Mouse (Mus musculus) midbrain, embryonic 14.5 days (tissue): ENCODE measurements around the gene Gm10198. TPM values are rescaled to one million over a fixed set of nuclear protein-coding genes. Genes with fewer than 3 reads are reported as not detected.

ENCODE experiments used
- ATAC-seq: fragments of 200-750 bp; cut with Nextera tagmentation; 2 replicates; pipeline ENCODE4 v1.8.0; 2017; ENCODE audit warnings: moderate number of reproducible peaks, moderate library complexity; ENCODE audit not compliant: low FRiP score, low TSS enrichment
- DNase-seq: peaks from one replicate; pipeline ENCODE4 v3.0.0-alpha.2; 2015
- H3K27ac ChIP-seq: fragments of 300-500 bp; sonication (generic); replicated peaks from 2 replicates; pipeline ENCODE4 v1.5.1; 2014; ENCODE audit warnings: mild to moderate bottlenecking, low read depth, low read length, moderate library complexity
- H3K27me3 ChIP-seq: fragments of 300-500 bp; sonication (generic); 2 replicates; pipeline ENCODE4 v1.6.1; 2014; ENCODE audit warnings: low read length, control low read depth, mixed read lengths; ENCODE audit not compliant: control insufficient read depth, insufficient read depth
- H3K36me3 ChIP-seq: fragments of 300-500 bp; sonication (generic); 2 replicates; pipeline ENCODE4 v1.6.1; 2014; ENCODE audit warnings: low read length, control low read depth; ENCODE audit not compliant: control insufficient read depth, insufficient read depth
- H3K4me1 ChIP-seq: fragments of 300-500 bp; sonication (generic); 2 replicates; pipeline ENCODE4 v1.6.1; 2014; ENCODE audit warnings: mild to moderate bottlenecking, antibody characterized with exemption, low read length, control low read depth; ENCODE audit not compliant: control insufficient read depth, insufficient read depth
- H3K4me2 ChIP-seq: fragments of 300-500 bp; sonication (generic); 2 replicates; pipeline ENCODE4 v1.6.1; 2014; ENCODE audit warnings: mild to moderate bottlenecking, low read length, moderate library complexity
- H3K4me3 ChIP-seq: fragments of 300-500 bp; sonication (generic); replicated peaks from 2 replicates; pipeline ENCODE4 v1.5.1; 2014; ENCODE audit warnings: low read depth, low read length
- H3K9ac ChIP-seq: fragments of 300-500 bp; sonication (generic); replicated peaks from 2 replicates; pipeline ENCODE4 v1.6.1; 2014; ENCODE audit warnings: mild to moderate bottlenecking, low read length, moderate library complexity
- H3K9me3 ChIP-seq: fragments of 300-500 bp; sonication (generic); 2 replicates; pipeline ENCODE4 v1.6.1; 2016; ENCODE audit warnings: low read length, control low read depth, mixed read lengths; ENCODE audit not compliant: control insufficient read depth
- WGBS: fragments of 180-500 bp; shearing (Covaris S2); extraction: QIAGEN DNeasy Blood & Tissue Kit; methylation state at CpG from one replicate; pipeline ENCODE4 v1.1.7; 2014; 5-methylcytosine and 5-hydroxymethylcytosine counted together
- polyA plus RNA-seq: library from polyadenylated mRNA; unstranded; fragments of >200 nt; fragmentation: Nextera tagmentation; extraction: Ambion mirVana; gene quantifications from 2 replicates; pipeline ENCODE4 v1.2.1, GENCODE M21; 2014

The Gm10198 gene
- polyA plus RNA-seq, result not detected in 2 replicates

GRCm38 (mm10) chr13:111592485-111592884 is at the start of gene Gm10198:
Gm10198 (plus strand) TSS chr13:111592785.
- no peak within 1 kb of the TSS for H3K27ac ChIP-seq
- no peak within 1 kb of the TSS for H3K4me2 ChIP-seq
- no peak within 1 kb of the TSS for H3K4me3 ChIP-seq
- ATAC-seq (no peak), DNase-seq (no peak)
- no peaks in the 10 kb centered on the region for H3K4me1 ChIP-seq
- H3K36me3 ChIP-seq, result no peaks in the 10 kb centered on the region
- no peaks in the 10 kb centered on the region for H3K9me3 ChIP-seq
- H3K9ac ChIP-seq, result no peak within 1 kb of the TSS
- H3K27me3 ChIP-seq, result no peaks in the 10 kb centered on the region

GRCm38 (mm10) chr13:111545286-111545685 is 47.3 kb upstream of the Gm10198 start:
- no peaks in the 10 kb centered on the region for H3K36me3 ChIP-seq
- ATAC-seq, result no peak
- H3K9ac ChIP-seq, result no peak overlapping the region
- H3K4me2 ChIP-seq, result no peak overlapping the region
- no peak overlapping the region for H3K4me3 ChIP-seq
- H3K27me3 ChIP-seq, result no peaks in the 10 kb centered on the region
- no peaks in the 10 kb centered on the region for H3K4me1 ChIP-seq
- WGBS, result 86% methylated on average over 5 of the region's 5 CpGs
- no peak for DNase-seq
- H3K9me3 ChIP-seq, result no peaks in the 10 kb centered on the region
- H3K27ac ChIP-seq, result no peak overlapping the region

- Histone ChIP-seq H3K4me1 (no peaks in the 10 kb centered on the region), H3K4me2 (no peak overlapping the region), H3K27ac (no peak overlapping the region), H3K9me3 (no peaks in the 10 kb centered on the region), H3K27me3 (no peaks in the 10 kb centered on the region), H3K9ac (no peak overlapping the region), H3K4me3 (no peak overlapping the region), H3K36me3 (no peaks in the 10 kb centered on the region)
- 93% methylated on average over 7 of the region's 7 CpGs for WGBS
- DNase-seq (no peak), ATAC-seq (no peak)
Measured at GRCm38 (mm10) chr13:111552769-111553168, 39.8 kb upstream of the Gm10198 start.

GRCm38 (mm10) chr13:111553182-111553581 is 39.4 kb upstream of the Gm10198 start:
- Histone ChIP-seq H3K4me1 (no peaks in the 10 kb centered on the region), H3K4me2 (no peak overlapping the region), H3K27ac (no peak overlapping the region), H3K4me3 (no peak overlapping the region), H3K9me3 (no peaks in the 10 kb centered on the region), H3K27me3 (no peaks in the 10 kb centered on the region), H3K36me3 (no peaks in the 10 kb centered on the region), H3K9ac (no peak overlapping the region)
- no peak for DNase-seq
- WGBS, result 93% methylated on average over 7 of the region's 7 CpGs
- no peak for ATAC-seq

- Histone ChIP-seq H3K27me3 (no peaks in the 10 kb centered on the region), H3K4me1 (no peaks in the 10 kb centered on the region), H3K36me3 (no peaks in the 10 kb centered on the region), H3K4me3 (no peak overlapping the region), H3K9me3 (no peaks in the 10 kb centered on the region), H3K4me2 (no peak overlapping the region), H3K9ac (no peak overlapping the region), H3K27ac (no peak overlapping the region)
- ATAC-seq (no peak), DNase-seq (no peak)
- WGBS, result 81% methylated on average over 8 of the region's 8 CpGs
Measured at GRCm38 (mm10) chr13:111553941-111554340, 38.6 kb upstream of the Gm10198 start.

GRCm38 (mm10) chr13:111555333-111555732 is 37.3 kb upstream of the Gm10198 start:
- no peak for ATAC-seq
- no peak overlapping the region for H3K9ac ChIP-seq
- peak; percentile 9 for DNase-seq
- H3K4me3 ChIP-seq, result no peak overlapping the region
- 44% methylated on average over 8 of the region's 8 CpGs for WGBS
- H3K27ac ChIP-seq, result no peak overlapping the region
- H3K9me3 ChIP-seq, result no peaks in the 10 kb centered on the region
- no peaks in the 10 kb centered on the region for H3K36me3 ChIP-seq
- no peak overlapping the region for H3K4me2 ChIP-seq
- H3K27me3 ChIP-seq, result no peaks in the 10 kb centered on the region
- no peaks in the 10 kb centered on the region for H3K4me1 ChIP-seq

- Histone ChIP-seq H3K4me2 (no peak overlapping the region), H3K9ac (no peak overlapping the region), H3K9me3 (no peaks in the 10 kb centered on the region), H3K27ac (no peak overlapping the region), H3K36me3 (no peaks in the 10 kb centered on the region), H3K4me1 (no peaks in the 10 kb centered on the region), H3K4me3 (no peak overlapping the region), H3K27me3 (no peaks in the 10 kb centered on the region)
- 77% methylated on average over 4 of the region's 4 CpGs for WGBS
- ATAC-seq (no peak), DNase-seq (no peak)
Measured at GRCm38 (mm10) chr13:111556375-111556774, 36.2 kb upstream of the Gm10198 start.

GRCm38 (mm10) chr13:111560152-111560551 is 32.4 kb upstream of the Gm10198 start:
- Histone ChIP-seq H3K36me3 (no peaks in the 10 kb centered on the region), H3K27ac (no peak overlapping the region), H3K4me1 (no peaks in the 10 kb centered on the region), H3K27me3 (no peaks in the 10 kb centered on the region), H3K9me3 (no peaks in the 10 kb centered on the region), H3K9ac (no peak overlapping the region), H3K4me2 (no peak overlapping the region), H3K4me3 (no peak overlapping the region)
- DNase-seq, result no peak
- no peak for ATAC-seq
- 92% methylated on average over 3 of the region's 3 CpGs for WGBS

GRCm38 (mm10) chr13:111562595-111562994 is 30.0 kb upstream of the Gm10198 start:
- no peaks in the 10 kb centered on the region for H3K9me3 ChIP-seq
- no peaks in the 10 kb centered on the region for H3K36me3 ChIP-seq
- H3K27ac ChIP-seq, result no peak overlapping the region
- 79% methylated on average over 5 of the region's 5 CpGs for WGBS
- no peak overlapping the region for H3K4me3 ChIP-seq
- no peaks in the 10 kb centered on the region for H3K4me1 ChIP-seq
- H3K4me2 ChIP-seq, result no peak overlapping the region
- ATAC-seq, result no peak
- no peak for DNase-seq
- H3K27me3 ChIP-seq, result no peaks in the 10 kb centered on the region
- no peak overlapping the region for H3K9ac ChIP-seq
